Mouse (Mus musculus): ENCODE data around the gene Ptp4a2.
"Not testable (repeated sequence)": the region's sequence is repeated elsewhere in the genome, so short reads cannot be mapped to it uniquely, and the experiment has no call there.

Ptp4a2 gene

GRCm38 (mm10) chr4:129810798-129811604 lies at the start of gene Ptp4a2:
Gene Ptp4a2, plus strand, starts transcription at chr4:129811219.
- DNase-seq (ENCODE audit: low spot score): peak; percentile 91

GRCm38 (mm10) chr4:129761606-129762005 lies 49.4 kb upstream of the Ptp4a2 start:
- peak; percentile 85 for DNase-seq (ENCODE audit: low spot score)

GRCm38 (mm10) chr4:129762496-129762895 lies 48.5 kb upstream of the Ptp4a2 start:
- DNase-seq (ENCODE audit: low spot score): not testable (repeated sequence)

- DNase-seq (ENCODE audit: low spot score): peak; percentile 43
These were observed 45.7 kb upstream of the Ptp4a2 start for GRCm38 (mm10) chr4:129765351-129765750.

GRCm38 (mm10) chr4:129767782-129768181 lies 43.2 kb upstream of the Ptp4a2 start:
- no peak for DNase-seq (ENCODE audit: low spot score)

- DNase-seq (ENCODE audit: low spot score): not testable (repeated sequence)
These were observed 42.3 kb upstream of the Ptp4a2 start for GRCm38 (mm10) chr4:129768742-129769141.

GRCm38 (mm10) chr4:129770600-129770999 lies 40.4 kb upstream of the Ptp4a2 start:
- no peak for DNase-seq (ENCODE audit: low spot score)

- no peak for DNase-seq (ENCODE audit: low spot score)
These were observed 39.7 kb upstream of the Ptp4a2 start for GRCm38 (mm10) chr4:129771314-129771671.

- DNase-seq (ENCODE audit: low spot score): peak; percentile 22
These were observed 39.1 kb upstream of the Ptp4a2 start for GRCm38 (mm10) chr4:129771672-129772521.

GRCm38 (mm10) chr4:129781881-129782675 lies 28.9 kb upstream of the Ptp4a2 start:
- DNase-seq (ENCODE audit: low spot score): no peak

- no peak for DNase-seq (ENCODE audit: low spot score)
These were observed 28.1 kb upstream of the Ptp4a2 start for GRCm38 (mm10) chr4:129782857-129783331.

GRCm38 (mm10) chr4:129783506-129783905 lies 27.5 kb upstream of the Ptp4a2 start:
- DNase-seq (ENCODE audit: low spot score): no peak

- peak; percentile 79 for DNase-seq (ENCODE audit: low spot score)
These were observed 25.8 kb upstream of the Ptp4a2 start for GRCm38 (mm10) chr4:129785178-129785577.

GRCm38 (mm10) chr4:129788693-129789092 lies 22.3 kb upstream of the Ptp4a2 start:
- DNase-seq (ENCODE audit: low spot score): no peak

- DNase-seq (ENCODE audit: low spot score): no peak
These were observed 21.4 kb upstream of the Ptp4a2 start for GRCm38 (mm10) chr4:129789635-129790034.

GRCm38 (mm10) chr4:129790475-129790874 lies 20.5 kb upstream of the Ptp4a2 start:
- no peak for DNase-seq (ENCODE audit: low spot score)

GRCm38 (mm10) chr4:129791399-129791798 lies 19.6 kb upstream of the Ptp4a2 start:
- no peak for DNase-seq (ENCODE audit: low spot score)

- no peak for DNase-seq (ENCODE audit: low spot score)
These were observed 18.3 kb upstream of the Ptp4a2 start for GRCm38 (mm10) chr4:129792666-129793202.

- peak; percentile 94 for DNase-seq (ENCODE audit: low spot score)
These were observed 17.2 kb upstream of the Ptp4a2 start for GRCm38 (mm10) chr4:129793713-129794329.

GRCm38 (mm10) chr4:129795151-129795860 lies 15.7 kb upstream of the Ptp4a2 start:
- no peak for DNase-seq (ENCODE audit: low spot score)

GRCm38 (mm10) chr4:129795861-129796260 lies 15.2 kb upstream of the Ptp4a2 start:
- DNase-seq (ENCODE audit: low spot score): no peak
